Comparison of ENCODE assay signal across 35 mouse cellular contexts in the genomic region with DNA sequence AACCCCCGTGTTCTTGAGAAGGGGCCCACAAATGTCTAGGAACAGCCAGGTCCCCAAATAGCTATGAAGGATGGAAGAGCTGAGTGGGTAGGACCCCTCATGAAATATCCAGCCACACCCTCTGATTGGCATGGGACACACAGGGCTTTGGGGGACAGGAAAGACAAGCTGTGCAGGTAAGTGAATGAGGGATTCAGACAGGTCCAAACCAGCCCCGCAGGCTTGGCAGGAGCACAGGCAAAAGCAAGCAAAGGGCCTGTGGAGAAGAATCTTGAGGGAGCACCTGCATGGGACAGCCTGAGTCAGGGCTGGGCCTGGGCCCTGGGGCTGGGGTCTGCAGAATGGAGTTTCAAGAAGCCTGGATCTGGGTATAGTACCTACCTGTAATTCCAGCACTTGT. TPM values are rescaled to one million over a fixed set of nuclear protein-coding genes. Genes with fewer than 3 reads are reported as not detected.
DNase-seq lines count a peak whose midpoint lies in the region; ATAC-seq lines count a peak whose summit lies in the region.
"Had no signal": no experiment of that assay in that cellular context is flagged by ENCODE, and none has a peak within 500 bp of the region (broad histone marks: within the 10 kb centered on the region; RNA-seq: fewer than 3 reads in every experiment).

No protein-coding gene starts in this region.

- no peak for DNase-seq in embryonic facial prominence, embryonic 10.5 days (ENCODE audit: low spot score)
- peak; percentile 40 for DNase-seq in urinary bladder, adult 2 months (ENCODE audit: low spot score)
- DNase-seq in urinary bladder, postnatal 10 days (ENCODE audit: low spot score), result no peak
- DNase-seq in embryo, embryonic 10.5 days (ENCODE audit: low spot score), result no peak
- no peak for DNase-seq in spleen, postnatal 4 days (ENCODE audit: low spot score in 2 of 2)
- DNase-seq in kidney, postnatal 36 days, result no peak
- DNase-seq: adrenal gland, adult 2 months; adrenal gland, postnatal 36 days; cerebellum, adult 18-20 months; cerebellum, postnatal 10 days; gastrocnemius, postnatal 36 days; heart, adult 2 months; kidney, adult 11 months; kidney, postnatal 14 days; liver; lung, embryonic 14.5 days; lung, postnatal 14 days; right cerebral cortex, postnatal 25 days; thymus, postnatal 14 days had no signal

- H3K9ac ChIP-seq in embryonic facial prominence, embryonic 12.5 days, result no peak overlapping the region
- no peak overlapping the region for H3K9ac ChIP-seq in stomach, embryonic 15.5 days
- H3K9ac ChIP-seq: heart, embryonic 12.5 days; hindbrain, embryonic 14.5 days; liver, embryonic 14.5 days; lung, embryonic 14.5 days; midbrain, embryonic 15.5 days had no signal

- WGBS in embryonic facial prominence, embryonic 12.5 days, result 73% methylated on average over 2 of the region's 2 CpGs
- 74% methylated on average over 2 of the region's 2 CpGs for WGBS in embryonic facial prominence, embryonic 10.5 days
- WGBS in stomach, embryonic 15.5 days, result 58% methylated on average over 2 of the region's 2 CpGs

- no peaks in the 10 kb centered on the region for H3K36me3 ChIP-seq in embryonic facial prominence, embryonic 12.5 days
- no peaks in the 10 kb centered on the region for H3K36me3 ChIP-seq in embryonic facial prominence, embryonic 10.5 days (replicated peaks)
- no peaks in the 10 kb centered on the region for H3K36me3 ChIP-seq in stomach, embryonic 15.5 days
- H3K36me3 ChIP-seq: heart, embryonic 12.5 days; midbrain, embryonic 15.5 days had no signal

- H3K4me2 ChIP-seq in embryonic facial prominence, embryonic 12.5 days (replicated peaks), result no peak overlapping the region
- no peak overlapping the region for H3K4me2 ChIP-seq in stomach, embryonic 15.5 days
- H3K4me2 ChIP-seq: heart, embryonic 12.5 days; hindbrain, embryonic 14.5 days; lung, embryonic 14.5 days; midbrain, embryonic 15.5 days had no signal

- no peak overlapping the region for H3K4me3 ChIP-seq in embryonic facial prominence, embryonic 12.5 days
- H3K4me3 ChIP-seq in embryonic facial prominence, embryonic 10.5 days, result no peak overlapping the region
- H3K4me3 ChIP-seq in stomach, embryonic 15.5 days (replicated peaks), result no peak overlapping the region
- H3K4me3 ChIP-seq: gastrocnemius, adult 2 months; heart, adult 2 months; heart, embryonic 12.5 days; midbrain, embryonic 15.5 days had no signal

- H3K27me3 ChIP-seq in embryonic facial prominence, embryonic 12.5 days, result no peaks in the 10 kb centered on the region
- no peaks in the 10 kb centered on the region for H3K27me3 ChIP-seq in embryonic facial prominence, embryonic 10.5 days (replicated peaks; ENCODE audit: low read depth, poor library complexity, severe bottlenecking)
- no peaks in the 10 kb centered on the region for H3K27me3 ChIP-seq in stomach, embryonic 15.5 days (replicated peaks)
- H3K27me3 ChIP-seq: heart, embryonic 12.5 days; midbrain, embryonic 15.5 days had no signal

- H3K27ac ChIP-seq in embryonic facial prominence, embryonic 12.5 days, result 0 out of 2 replicates have a peak overlapping the region, but pooled peaks have one; percentile 23
- H3K27ac ChIP-seq in embryonic facial prominence, embryonic 10.5 days (replicated peaks), result no peak overlapping the region; the same call in 1 of the 2 replicates
- H3K27ac ChIP-seq in stomach, embryonic 15.5 days, result peak overlapping the region; percentile 69
- H3K27ac ChIP-seq: gastrocnemius, adult 2 months; heart, adult 2 months; hindbrain, embryonic 14.5 days; liver, embryonic 14.5 days; midbrain, embryonic 15.5 days had no signal

- H3K4me1 ChIP-seq in embryonic facial prominence, embryonic 12.5 days, result no peaks in the 10 kb centered on the region
- H3K4me1 ChIP-seq in embryonic facial prominence, embryonic 10.5 days, result peaks cover 17% of the 10 kb centered on the region
- no peaks in the 10 kb centered on the region for H3K4me1 ChIP-seq in stomach, embryonic 15.5 days
- H3K4me1 ChIP-seq: midbrain, embryonic 15.5 days had no signal

- no peaks in the 10 kb centered on the region for H3K9me3 ChIP-seq in embryonic facial prominence, embryonic 12.5 days
- H3K9me3 ChIP-seq in embryonic facial prominence, embryonic 10.5 days, result no peaks in the 10 kb centered on the region
- H3K9me3 ChIP-seq in stomach, embryonic 15.5 days, result no peaks in the 10 kb centered on the region
- H3K9me3 ChIP-seq: heart, embryonic 12.5 days; midbrain, embryonic 15.5 days had no signal

- ATAC-seq in embryonic facial prominence, embryonic 12.5 days (ENCODE audit: insufficient number of reproducible peaks, insufficient read depth, low FRiP score, low TSS enrichment), result no peak
- ATAC-seq in stomach, embryonic 15.5 days (ENCODE audit: insufficient read depth, low FRiP score, low read depth), result 0 out of 2 replicates have a peak, but pooled peaks have one; percentile 41
- ATAC-seq: activated CD4-positive, CD25-positive, alpha-beta regulatory T cell, adult 4 months; forebrain, embryonic 14.5 days; inflammation-experienced regulatory T-cells, adult 6 months; midbrain, embryonic 15.5 days had no signal

RNA-seq across cellular contexts. Expression of gene Sppl3, which starts 10.4 kb away (rescaled TPM):
- 19.9 and 32.7 TPM in 2 replicates for polyA plus RNA-seq in embryonic facial prominence, embryonic 12.5 days (2016; fragmentation: Nextera tagmentation; extraction: Ambion mirVana)
- polyA plus RNA-seq in embryonic facial prominence, embryonic 10.5 days (2016; fragmentation: Nextera tagmentation; extraction: Ambion mirVana), result 12.5 and 13.1 TPM in 2 replicates
- 62.5 and 63.9 TPM in 2 replicates for polyA plus RNA-seq in urinary bladder, adult 2 months (2012; rRNA removed)
- 31.5 and 34.2 TPM in 2 replicates for polyA plus RNA-seq in stomach, embryonic 15.5 days (2015; fragmentation: Nextera tagmentation; extraction: Ambion mirVana)

RNA-seq across cellular contexts. Expression of gene Hnf1a, which starts 29.6 kb away (rescaled TPM):
- polyA plus RNA-seq in embryonic facial prominence, embryonic 12.5 days (2016; fragmentation: Nextera tagmentation; extraction: Ambion mirVana), result 0.05 TPM in 1 of 2 replicates, not detected in the other
- 0.06 TPM in 2 replicates for polyA plus RNA-seq in embryonic facial prominence, embryonic 10.5 days (2016; fragmentation: Nextera tagmentation; extraction: Ambion mirVana)
- 0.06 and 0.09 TPM in 2 replicates for polyA plus RNA-seq in urinary bladder, adult 2 months (2012; rRNA removed)
- polyA plus RNA-seq in stomach, embryonic 15.5 days (2015; fragmentation: Nextera tagmentation; extraction: Ambion mirVana), result 11.2 and 16.2 TPM in 2 replicates
- polyA plus RNA-seq: brain, embryonic 14.5 days; cortical plate, adult 2 months; embryonic facial prominence, embryonic 11.5 days; forebrain, embryonic 14.5 days; frontal cortex, adult 2 months; heart, adult 2 months; heart, postnatal 0 days; hindbrain, embryonic 14.5 days; lung, embryonic 14.5 days; neural tube, embryonic 11.5 days had no signal

RNA-seq across cellular contexts. Expression of gene 2210016L21Rik, which starts 58.5 kb away (rescaled TPM):
- polyA plus RNA-seq in embryonic facial prominence, embryonic 12.5 days (2016; fragmentation: Nextera tagmentation; extraction: Ambion mirVana), result 65.4 and 73.8 TPM in 2 replicates
- 45.4 and 47.7 TPM in 2 replicates for polyA plus RNA-seq in embryonic facial prominence, embryonic 10.5 days (2016; fragmentation: Nextera tagmentation; extraction: Ambion mirVana)
- polyA plus RNA-seq in urinary bladder, adult 2 months (2012; rRNA removed), result 36.2 and 37.4 TPM in 2 replicates
- 52.4 and 57.4 TPM in 2 replicates for polyA plus RNA-seq in stomach, embryonic 15.5 days (2015; fragmentation: Nextera tagmentation; extraction: Ambion mirVana)

Comparison
In these comparisons a context has a peak if more than half of its experiments do, and no peak if none do; other contexts are left out.
1. RNA of gene Hnf1a, which starts 29.6 kb away (polyA plus RNA-seq): 11.2 to 16.2 TPM in stomach, embryonic 15.5 days; 0.06 TPM in embryonic facial prominence, embryonic 10.5 days, 0.06 to 0.09 TPM in urinary bladder, adult 2 months and 0.05 TPM in embryonic facial prominence, embryonic 12.5 days; every median in the first group is over 10 times any median in the second.